Mouse (Mus musculus) adrenal gland (tissue): ENCODE results near the gene Ampd2.

Experiments used
- intact Hi-C: fragments of 180-260 bp; cut with DNase I; formaldehyde crosslinking; loops from one replicate; pipeline ENCODE4 v1.15.1; 2025

Ampd2 gene

DNA sequence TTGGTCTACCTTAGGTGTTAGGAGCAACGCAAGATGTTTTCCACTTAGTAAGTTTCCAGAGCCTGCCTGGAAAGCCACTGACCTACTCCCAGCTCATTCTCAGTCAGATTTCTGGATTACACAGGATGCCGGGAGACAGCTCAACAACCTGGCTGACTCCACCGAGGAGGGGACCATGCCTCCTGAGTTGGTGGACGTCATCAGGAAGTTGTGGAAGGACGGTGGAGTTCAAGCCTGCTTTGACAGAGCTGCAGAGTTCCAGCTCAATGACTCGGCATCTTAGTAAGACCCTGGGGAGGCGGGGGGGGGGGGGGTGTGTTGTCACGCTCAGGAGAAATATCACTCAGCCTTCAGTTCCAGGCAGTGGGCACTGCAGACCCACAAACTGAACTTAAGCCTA is 9.8 kb upstream of the Ampd2 start:
- intact Hi-C loops = no loop called here

GRCm38 (mm10) chr3:108094976-108095760 is 8.7 kb upstream of the Ampd2 start:
- intact Hi-C loops = no loop called here

DNA sequence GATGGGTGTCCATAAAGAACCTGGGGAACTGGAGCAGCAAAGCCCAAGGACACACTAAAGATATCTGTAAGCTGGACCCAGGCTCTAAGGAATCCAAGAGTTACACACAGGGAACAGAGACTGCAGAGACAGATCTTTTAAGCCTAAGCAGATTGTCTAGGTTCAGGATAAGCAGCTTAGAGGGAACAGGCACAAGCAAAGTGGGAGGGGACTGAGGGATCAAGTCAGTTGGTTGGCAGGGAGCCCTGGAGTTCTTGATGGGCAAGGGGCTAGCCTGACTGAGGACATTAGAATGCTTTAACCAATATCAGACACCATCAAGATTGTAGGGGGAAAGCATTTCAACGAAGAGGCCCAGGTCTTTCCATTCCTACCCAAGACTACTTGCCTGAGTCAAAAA is 7.7 kb upstream of the Ampd2 start:
- intact Hi-C loops = no loop called here

GRCm38 (mm10) chr3:108093306-108093705 is 6.9 kb upstream of the Ampd2 start:
- intact Hi-C loops = no loop called here

- intact Hi-C loops = no loop called here
Measured at GRCm38 (mm10) chr3:108092536-108093115, 6.2 kb upstream of the Ampd2 start, which contains the start of gene Gnat2. Gene Gnat2 (plus strand): TSS chr3:108092789.

DNA sequence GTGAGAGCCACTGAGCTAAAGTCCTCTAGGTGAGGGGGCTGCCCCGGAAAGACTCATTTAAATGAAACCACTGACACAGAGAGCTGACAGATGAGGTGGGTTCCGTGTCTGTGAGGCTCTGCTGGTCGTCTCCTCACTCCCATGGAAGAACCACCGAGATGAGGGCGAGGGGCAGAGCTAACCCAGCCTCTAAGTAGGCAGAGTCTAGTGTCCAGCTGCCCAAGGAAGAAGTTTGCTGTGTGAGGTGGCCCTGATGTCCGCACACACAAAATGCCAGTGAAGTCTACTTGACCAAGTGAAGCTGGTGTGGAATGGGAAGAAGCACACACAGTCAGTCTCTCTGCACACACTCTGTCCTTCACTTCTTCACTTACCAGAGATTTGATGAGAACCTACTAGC is 5.6 kb upstream of the Ampd2 start:
- intact Hi-C loops = no loop called here

DNA sequence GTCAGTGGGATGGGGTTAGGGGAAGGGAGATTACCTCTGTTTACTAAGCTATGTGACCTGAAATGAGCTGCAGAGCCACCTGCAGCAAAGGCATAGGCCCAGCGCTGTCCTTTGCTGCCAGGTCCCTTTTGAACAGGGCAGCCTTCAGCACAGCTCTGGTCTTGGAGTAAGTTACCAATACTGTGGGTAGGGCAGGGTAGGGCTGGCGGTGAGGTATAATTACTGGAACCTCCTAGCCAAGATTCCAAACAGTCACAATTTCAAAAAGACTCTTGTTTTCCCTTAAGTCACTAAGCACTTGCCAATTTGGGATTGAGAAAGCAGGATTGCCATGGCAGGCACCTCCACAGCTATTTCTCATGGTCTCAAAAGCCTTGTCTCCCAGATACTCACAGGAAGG is 4.1 kb upstream of the Ampd2 start:
- intact Hi-C loops = no loop called here

- intact Hi-C loops = no loop called here
Measured at GRCm38 (mm10) chr3:108089916-108090315, 3.5 kb upstream of the Ampd2 start.

DNA sequence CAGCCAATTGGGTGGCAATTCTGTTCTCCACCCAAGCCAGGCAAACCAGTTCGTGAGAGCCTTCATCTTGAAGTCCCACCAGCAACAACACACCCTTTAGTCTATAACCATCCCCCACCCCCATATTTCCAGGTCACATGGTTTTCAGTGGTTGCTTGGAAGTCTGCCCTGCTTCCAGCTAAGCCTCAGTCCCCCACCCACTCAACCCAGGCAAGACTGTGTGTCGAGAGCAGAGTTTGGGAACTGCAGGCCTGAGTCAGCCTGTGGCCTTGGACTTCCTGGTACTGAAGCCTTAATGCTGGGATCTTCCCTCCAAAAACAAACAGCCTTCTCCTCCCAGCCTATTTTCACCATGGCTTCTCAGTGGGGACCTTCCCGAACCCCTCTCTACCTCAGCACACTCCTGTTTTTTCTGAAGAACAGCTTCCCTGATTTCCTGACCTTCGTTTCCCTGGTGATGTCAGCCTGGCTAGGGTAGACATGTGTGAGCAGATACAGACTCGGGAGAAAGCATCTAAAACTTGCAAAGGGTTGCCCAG is 2.5 kb upstream of the Ampd2 start:
- intact Hi-C loops = no loop called here

GRCm38 (mm10) chr3:108087329-108087728 is 878 bp upstream of the Ampd2 start:
- intact Hi-C loops = no loop called here

DNA sequence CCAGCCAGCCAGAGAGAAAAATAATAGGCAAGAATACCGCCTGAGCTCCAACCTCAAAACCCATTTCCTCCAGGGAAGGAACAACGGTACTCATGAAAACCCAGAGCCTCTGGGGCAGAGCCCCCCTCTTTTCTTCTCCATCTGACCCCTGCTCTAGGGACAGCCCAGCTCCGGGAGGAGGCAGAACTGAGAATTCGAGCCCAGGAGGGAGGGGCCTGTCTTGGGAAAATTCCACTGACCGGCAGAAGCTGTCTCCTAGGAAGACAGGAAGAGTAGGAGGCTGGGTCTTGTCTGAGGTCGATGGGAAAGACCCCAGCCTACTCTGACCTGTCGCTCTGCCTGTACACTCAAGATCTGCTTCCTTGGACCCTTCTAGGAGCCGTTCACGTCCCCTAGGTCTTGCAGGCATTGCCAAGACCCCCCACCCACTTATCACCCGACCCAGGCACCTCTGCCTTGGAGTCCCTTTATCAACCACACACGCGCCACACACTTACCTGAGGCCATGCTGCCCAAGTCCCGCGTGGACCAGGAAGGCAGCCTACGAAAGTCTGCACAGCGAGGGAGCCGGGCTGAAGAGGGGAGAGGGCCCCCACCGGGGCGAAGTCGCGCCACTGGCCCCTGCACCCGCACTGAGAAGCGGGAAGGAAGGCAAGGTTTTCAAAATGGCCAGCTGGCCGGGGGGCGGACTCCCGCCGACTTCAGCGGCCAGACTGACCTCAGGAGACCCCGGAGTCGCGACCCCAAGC is 556 bp downstream of the Ampd2 start:
- intact Hi-C loops = no loop called here

GRCm38 (mm10) chr3:108085281-108085720 is 1.1 kb downstream of the Ampd2 start:
- intact Hi-C loops = no loop called here

DNA sequence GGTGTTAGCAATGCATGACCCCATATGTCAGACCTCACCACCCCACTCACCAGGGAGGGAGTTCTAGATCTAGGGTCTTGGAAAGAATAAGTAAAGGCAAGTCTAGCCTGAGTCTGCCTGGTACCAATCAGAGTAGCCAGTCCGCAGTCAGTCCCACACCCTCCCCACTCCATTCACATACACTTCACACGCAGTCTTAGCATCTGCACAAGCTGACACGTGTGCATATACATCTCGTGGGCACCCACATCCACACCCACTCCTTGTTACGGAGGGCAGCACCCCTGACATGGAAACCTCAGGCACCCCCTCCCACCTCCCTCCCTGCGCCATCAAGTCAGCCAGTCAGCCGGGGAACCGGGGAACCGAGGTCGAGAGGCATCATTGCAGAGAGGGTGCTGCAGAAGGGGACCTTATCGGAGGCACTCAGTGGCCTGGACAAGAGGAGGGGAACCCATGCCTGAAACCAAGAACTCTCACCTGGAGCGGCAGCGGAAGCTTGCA is 1.6 kb downstream of the Ampd2 start:
- intact Hi-C loops = no loop called here

DNA sequence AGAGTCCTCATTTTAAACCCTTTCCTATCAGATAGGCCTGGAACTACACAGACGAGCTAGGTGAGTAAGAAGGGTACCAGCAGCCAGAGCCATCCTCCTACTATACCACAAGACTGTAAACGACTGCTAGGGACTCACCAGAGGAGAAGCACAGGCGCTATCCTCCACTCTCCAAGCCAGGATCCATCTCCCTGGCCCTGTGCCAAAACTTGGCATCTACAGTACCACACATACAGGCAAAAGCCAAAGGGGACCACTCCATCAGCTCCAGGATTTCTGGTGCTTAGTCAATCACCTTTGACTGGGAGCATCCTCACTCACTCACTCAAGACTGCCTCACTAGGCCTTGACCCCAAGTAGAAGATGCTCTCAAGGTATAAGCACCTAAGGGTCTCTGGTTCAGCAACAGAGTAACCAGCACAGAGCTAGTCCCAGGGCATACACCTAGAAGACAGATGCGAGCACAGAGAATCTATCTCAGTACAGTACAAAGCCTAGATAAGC is 2.5 kb downstream of the Ampd2 start:
- intact Hi-C loops = no loop called here

DNA sequence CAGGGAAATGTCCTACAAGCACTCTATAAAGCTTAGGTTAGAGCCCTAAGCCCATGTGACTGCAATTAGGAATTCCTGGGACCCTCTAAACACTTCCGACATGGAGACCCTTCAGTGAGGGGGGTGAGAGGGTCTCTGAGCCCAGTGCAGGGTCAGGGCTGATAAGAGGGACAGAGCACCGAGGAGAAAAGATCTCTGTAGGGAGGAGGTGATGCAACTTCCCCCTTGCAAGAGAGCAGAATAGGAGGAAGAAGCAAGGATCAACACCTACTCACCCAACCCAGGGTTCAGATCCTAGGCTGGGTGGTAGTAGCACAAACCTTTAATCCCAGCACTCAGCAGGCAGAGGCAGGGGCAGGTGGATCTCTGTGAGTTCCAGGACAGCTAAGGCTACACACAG is 3.3 kb downstream of the Ampd2 start:
- intact Hi-C loops = no loop called here

DNA sequence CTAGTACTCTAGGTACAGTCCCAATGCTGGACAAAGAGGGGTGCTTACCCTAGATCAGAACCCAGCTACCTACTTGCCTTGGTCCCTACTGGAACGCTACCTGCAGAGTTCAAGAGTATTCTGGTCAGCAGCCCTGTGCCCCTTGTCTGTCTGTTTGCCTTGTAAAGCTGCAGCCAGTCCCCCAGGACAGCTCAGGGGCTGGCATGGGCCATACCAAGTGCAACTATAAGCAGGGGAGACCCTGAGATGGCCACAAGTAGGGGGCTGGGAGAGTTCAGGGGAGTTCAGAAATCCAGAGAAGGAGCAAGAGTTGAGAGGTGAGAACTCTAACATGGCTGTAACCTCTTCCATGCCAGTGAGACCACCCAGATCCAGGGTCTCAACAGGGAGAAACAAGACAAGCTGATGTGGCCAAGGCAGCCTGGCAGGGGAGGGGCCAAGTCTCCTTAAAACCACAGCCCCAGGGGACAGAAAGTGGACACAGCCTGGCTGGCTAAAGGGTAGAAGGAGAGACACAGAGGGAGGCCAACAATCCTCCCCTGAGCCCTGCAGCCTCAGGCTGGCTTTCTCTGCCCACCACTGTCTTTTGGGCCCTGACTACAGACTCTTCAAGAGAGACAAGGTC is 4.1 kb downstream of the Ampd2 start:
- intact Hi-C loops = no loop called here

GRCm38 (mm10) chr3:108081681-108082080 is 4.8 kb downstream of the Ampd2 start:
- intact Hi-C loops = no loop called here

DNA sequence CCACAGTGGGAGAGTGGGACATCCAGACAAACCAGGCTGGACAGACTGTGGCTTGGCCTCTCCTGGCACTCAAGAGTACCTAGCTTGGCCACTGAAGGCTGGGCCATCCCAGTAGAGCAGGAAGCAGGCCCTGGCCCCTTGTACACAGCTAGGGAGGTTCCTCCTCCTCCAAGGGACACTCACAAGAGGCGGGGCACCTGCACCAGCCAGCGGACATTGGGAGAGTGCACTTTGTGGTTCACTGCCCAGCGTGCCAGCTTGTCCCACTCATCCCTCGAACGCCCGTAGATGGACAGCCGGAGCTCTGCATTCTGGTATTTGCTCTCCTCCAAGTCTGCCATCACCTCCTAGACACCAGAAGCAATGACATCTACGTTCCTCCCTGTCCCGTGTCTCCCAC is 9.6 kb downstream of the Ampd2 start:
- intact Hi-C loops = no loop called here

DNA sequence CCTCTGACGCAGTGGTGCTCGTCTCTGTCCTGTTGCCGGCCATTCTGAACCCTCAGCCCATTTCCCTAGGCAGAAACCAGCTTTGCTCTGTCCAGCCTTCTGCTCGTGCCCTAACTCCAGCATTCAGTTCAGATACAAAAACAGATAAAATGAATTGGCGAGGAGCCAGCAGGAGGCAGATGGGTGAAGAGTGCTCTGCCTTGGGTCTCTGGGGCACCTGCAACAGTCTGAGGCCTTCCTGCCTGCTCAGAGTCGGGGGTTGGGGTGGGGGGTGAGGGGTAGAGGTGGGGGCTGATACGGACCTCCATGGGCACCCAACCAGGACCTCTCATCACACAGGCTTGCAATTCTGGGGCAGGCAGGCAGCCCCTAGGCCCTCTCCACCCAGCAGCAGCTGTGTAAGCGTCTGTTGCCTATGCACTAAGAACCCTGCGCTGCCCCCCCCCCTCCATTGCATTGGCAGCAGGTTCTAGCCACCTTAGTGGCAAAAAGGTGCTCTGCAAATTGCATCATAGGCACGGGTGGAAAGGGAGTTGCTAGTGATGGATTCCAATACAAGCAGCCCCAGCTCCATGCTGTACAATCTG is 13.4 kb downstream of the Ampd2 start:
- intact Hi-C loops = no loop called here
